Mouse (Mus musculus) adrenal gland, adult 18-20 months (tissue): ENCODE data around the gene Mpp3. TPM values are rescaled to one million over a fixed set of nuclear protein-coding genes. Genes with fewer than 3 reads are reported as not detected.

Source experiments
- DNase-seq, 2 experiments: peaks; one replicate each; pipeline ENCODE4 v3.0.0; 2021 to 2022; ENCODE audit warnings: low spot score in 2 of 2
- total RNA-seq, 2 experiments: library from RNA; stranded (reverse); gene quantifications; 1 replicate in 1 of 2; 2 replicates in 1 of 2; pipeline ENCODE4 v1.2.3; 2021

Gene Mpp3
- total RNA-seq, 2 experiments from 2014 or later, result 10.8 to 20.2 TPM

GRCm38 (mm10) chr11:101980603-101981157, 47.6 kb downstream of the Mpp3 start:
- DNase-seq, result no peak

- DNase-seq, result no peak
Observed at GRCm38 (mm10) chr11:101979140-101979539, 49.1 kb downstream of the Mpp3 start.

GRCm38 (mm10) chr11:101976949-101977348, 51.3 kb downstream of the Mpp3 start:
- no peak for DNase-seq

- DNase-seq, result peak in 1 of 2 experiments; percentile 51
Observed at GRCm38 (mm10) chr11:101974923-101975322, 53.3 kb downstream of the Mpp3 start.

GRCm38 (mm10) chr11:101974181-101974580, 54.1 kb downstream of the Mpp3 start:
- DNase-seq, result no peak

GRCm38 (mm10) chr11:101973496-101973895, 54.8 kb downstream of the Mpp3 start:
- DNase-seq, result no peak

- no peak for DNase-seq
Observed at GRCm38 (mm10) chr11:101972651-101973050, 55.6 kb downstream of the Mpp3 start.

- DNase-seq, result no peak
Observed at GRCm38 (mm10) chr11:101972097-101972496, 56.2 kb downstream of the Mpp3 start.

- DNase-seq, result peak; percentile 32 to 65
Observed at GRCm38 (mm10) chr11:101971410-101971809, 56.9 kb downstream of the Mpp3 start.

GRCm38 (mm10) chr11:101969835-101970234, 58.4 kb downstream of the Mpp3 start:
- no peak for DNase-seq

- peak; percentile 73 to 81 for DNase-seq
Observed at GRCm38 (mm10) chr11:101968791-101969190, 59.5 kb downstream of the Mpp3 start.

GRCm38 (mm10) chr11:101968311-101968710, 60.0 kb downstream of the Mpp3 start:
- no peak for DNase-seq

- DNase-seq, result no peak
Observed at GRCm38 (mm10) chr11:101966965-101967614, 61.2 kb downstream of the Mpp3 start, which contains the start of gene Sost. Sost (minus strand) TSS chr11:101967015.

- no peak for DNase-seq
Observed at GRCm38 (mm10) chr11:101965553-101965952, 62.7 kb downstream of the Mpp3 start.

- no peak for DNase-seq
Observed at GRCm38 (mm10) chr11:101964647-101965046, 63.6 kb downstream of the Mpp3 start.

GRCm38 (mm10) chr11:101963473-101964291, 64.6 kb downstream of the Mpp3 start:
- DNase-seq, result peak; percentile 35 to 43

GRCm38 (mm10) chr11:101963043-101963442, 65.2 kb downstream of the Mpp3 start:
- DNase-seq, result no peak

- no peak for DNase-seq
Observed at GRCm38 (mm10) chr11:101957476-101957875, 70.8 kb downstream of the Mpp3 start.

- DNase-seq, result no peak
Observed at GRCm38 (mm10) chr11:101953441-101953840, 74.8 kb downstream of the Mpp3 start.

GRCm38 (mm10) chr11:101952541-101953341, 75.5 kb downstream of the Mpp3 start:
- DNase-seq, result no peak

GRCm38 (mm10) chr11:101950021-101950420, 78.2 kb downstream of the Mpp3 start:
- no peak for DNase-seq
